Mouse (Mus musculus) adrenal gland, adult 18-20 months (tissue): ENCODE data around the gene Actg1. TPM values are rescaled to one million over a fixed set of nuclear protein-coding genes. Genes with fewer than 3 reads are reported as not detected.

Source experiments
- DNase-seq, 2 experiments: peaks; one replicate each; pipeline ENCODE4 v3.0.0; 2021 to 2022; ENCODE audit warnings: low spot score in 2 of 2
- microRNA-seq, 2 experiments: library from miRNA; unstranded; fragments of <30 nt; microRNA quantifications; one replicate each; pipeline ENCODE4 v1.2.0; 2021; ENCODE audit warnings: borderline number of aligned reads in 2 of 2
- total RNA-seq, 2 experiments: library from RNA; stranded (reverse); gene quantifications; 1 replicate in 1 of 2; 2 replicates in 1 of 2; pipeline ENCODE4 v1.2.3; 2021

Gene Actg1
- total RNA-seq, 2 experiments from 2014 or later = 972 to 2,157 TPM

- no peak for DNase-seq
Measured at GRCm38 (mm10) chr11:120296305-120297144, 51.8 kb downstream of the Actg1 start.

Small RNA genes lying within 50 kb of the gene (microRNA-seq; reads per million reads assigned to microRNA genes)
- gene Gm23419 (0 reads per million in 2 experiments), gene Mir6935 (0.95 to 1.2 reads per million in 2 experiments)

Other genes starting within 250 kb of the Actg1 start
- gene Tepsin, start 249.8 kb downstream of the Actg1 start, total RNA-seq = 10 to 100 TPM; 12.3 to 15.4 TPM
- 10 to 100 TPM; 54.9 to 62.9 TPM for gene Ndufaf8, start 249.6 kb downstream of the Actg1 start, total RNA-seq
- gene Slc38a10, start 197.2 kb downstream of the Actg1 start, total RNA-seq = 100 to 1,000 TPM; 147 to 177 TPM
- 1 to 10 TPM; 7.8 to 8.9 TPM for gene Bahcc1, start 115.6 kb downstream of the Actg1 start, total RNA-seq
- gene Fscn2, start 13.0 kb upstream of the Actg1 start, total RNA-seq = under 1 TPM in 1 of 2 experiments, not detected in 1; 0.33 TPM
- 10 to 100 TPM; 15.1 to 19.7 TPM for gene Faap100, start 30.2 kb upstream of the Actg1 start, total RNA-seq
- 10 to 100 TPM; 85.2 to 95.8 TPM for gene Nploc4, start 89.2 kb upstream of the Actg1 start, total RNA-seq
- gene Tspan10, start 94.1 kb upstream of the Actg1 start, total RNA-seq = 1 to 10 TPM in 1 of 2 experiments, not detected in 1; 4.5 TPM
- under 1 TPM in 1 of 2 experiments, not detected in 1; 0.27 TPM for gene Pde6g, start 105.0 kb upstream of the Actg1 start, total RNA-seq
- gene Oxld1, start 109.5 kb upstream of the Actg1 start, total RNA-seq = 10 to 100 TPM; 19.8 to 30.4 TPM
- 10 to 100 TPM; 36.0 to 37.3 TPM for gene Ccdc137, start 109.6 kb upstream of the Actg1 start, total RNA-seq
- 10 to 100 TPM; 21.5 to 22.3 TPM for gene Arl16, start 119.1 kb upstream of the Actg1 start, total RNA-seq
- 100 to 1,000 TPM; 104 to 140 TPM for gene Mrpl12, start 136.1 kb upstream of the Actg1 start, total RNA-seq
- 100 to 1,000 TPM in 1 of 2 experiments, 10 to 100 TPM in 1; 97.2 to 106 TPM for gene Slc25a10, start 143.3 kb upstream of the Actg1 start, total RNA-seq
- gene Gcgr, start 182.2 kb upstream of the Actg1 start, total RNA-seq = 1 to 10 TPM in 1 of 2 experiments, under 1 TPM in 1; 0.96 to 3.0 TPM
- 10 to 100 TPM; 46.6 to 57.8 TPM for gene Mcrip1, start 201.2 kb upstream of the Actg1 start, total RNA-seq
- 1 to 10 TPM in 1 of 2 experiments, under 1 TPM in 1; 0.42 to 1.1 TPM for gene Ppp1r27, start 202.6 kb upstream of the Actg1 start, total RNA-seq
- gene P4hb, start 224.7 kb upstream of the Actg1 start, total RNA-seq = 100 to 1,000 TPM; 440 to 468 TPM
- 100 to 1,000 TPM; 326 to 340 TPM for gene Arhgdia, start 233.1 kb upstream of the Actg1 start, total RNA-seq
- gene Alyref, start 249.8 kb upstream of the Actg1 start, total RNA-seq = 10 to 100 TPM; 80.7 to 92.4 TPM
- 10 to 100 TPM; 75.5 to 95.4 TPM for gene Anapc11, start 249.9 kb upstream of the Actg1 start, total RNA-seq